Mouse (Mus musculus) erythroblast, embryonic 14.5 days (primary cell): ENCODE data around the gene Daam1.

ENCODE experiments used
- GATA1 ChIP-seq: IDR thresholded peaks from 2 replicates; pipeline ENCODE4 v1.6.1; 2012; ENCODE audit warnings: low read length, inconsistent platforms, mixed read lengths
- TAL1 ChIP-seq: IDR thresholded peaks from 3 replicates; pipeline ENCODE4 v1.6.1; 2012; ENCODE audit warnings: low read length, inconsistent platforms, mixed read lengths

DNA sequence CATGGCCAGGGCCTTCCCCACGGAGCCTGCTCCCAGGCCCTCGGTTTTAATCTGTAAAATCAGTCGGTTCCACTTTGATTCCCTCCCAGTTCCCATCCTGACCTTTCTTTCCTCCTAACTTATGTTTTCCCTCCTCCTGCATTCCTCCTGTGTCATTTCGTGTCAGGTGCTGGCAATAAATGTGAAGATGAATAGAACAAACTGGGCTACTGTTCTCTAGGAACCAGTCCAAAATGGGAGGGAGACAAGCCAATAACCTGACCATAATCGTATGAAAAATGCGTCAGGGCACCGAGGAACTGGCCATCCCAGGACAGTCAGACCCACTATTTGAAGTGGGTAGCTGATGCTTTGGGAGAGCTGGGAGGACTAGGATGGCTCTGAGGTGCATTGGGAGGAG, 79.4 kb downstream of the Daam1 start:
- no peak for TF ChIP-seq GATA1
- TF ChIP-seq TAL1: no peak
